Mouse (Mus musculus) bone marrow macrophage, adult 2 months (primary cell): Measurements from ENCODE around the gene Bloc1s6.

Source experiments
- CTCF ChIP-seq: IDR thresholded peaks from 2 replicates; pipeline ENCODE4 v1.5.1; 2012; ENCODE audit warnings: low read depth, mild to moderate bottlenecking, low read length, moderate library complexity
- POLR2A ChIP-seq: IDR thresholded peaks from 2 replicates; pipeline ENCODE4 v1.6.1; 2012; ENCODE audit warnings: mild to moderate bottlenecking, low read depth, low read length, borderline replicate concordance

- TF ChIP-seq POLR2A (no peak), CTCF (no peak)
Measured at GRCm38 (mm10) chr2:122759791-122760190, 21.5 kb downstream of the Bloc1s6 start.
